Mouse (Mus musculus) testis, adult 2 months (tissue): ENCODE measurements around the gene Galr3. TPM values are rescaled to one million over a fixed set of nuclear protein-coding genes. Genes with fewer than 3 reads are reported as not detected.
A peak's percentile ranks its signal among the peaks of the same experiment; 100 is the strongest.

Source experiments
- H3K27ac ChIP-seq: fragments of 200-500 bp; 2 replicates; pipeline ENCODE4 v1.5.1; 2012; ENCODE audit warnings: low read depth, low read length; ENCODE audit not compliant: control insufficient read depth, insufficient read depth
- H3K27me3 ChIP-seq: fragments of 200-500 bp; 2 replicates; pipeline ENCODE4 v1.6.1; 2012; ENCODE audit warnings: mild to moderate bottlenecking, low read length, moderate library complexity; ENCODE audit not compliant: control insufficient read depth, insufficient read depth
- H3K36me3 ChIP-seq: fragments of 200-500 bp; 2 replicates; pipeline ENCODE4 v1.6.1; 2012; ENCODE audit warnings: mild to moderate bottlenecking, low read length; ENCODE audit not compliant: control insufficient read depth, insufficient read depth
- H3K4me1 ChIP-seq: fragments of 200-500 bp; 2 replicates; pipeline ENCODE4 v1.6.1; 2012; ENCODE audit warnings: low read length; ENCODE audit not compliant: control insufficient read depth, insufficient read depth
- H3K4me3 ChIP-seq: fragments of 200-500 bp; 2 replicates; pipeline ENCODE4 v1.5.1; 2012; ENCODE audit warnings: low read depth, mild to moderate bottlenecking, low read length, moderate library complexity, mixed read lengths; ENCODE audit not compliant: control insufficient read depth
- CTCF ChIP-seq: fragments of 200-500 bp; IDR thresholded peaks from 2 replicates; pipeline ENCODE4 v1.5.1; 2012; ENCODE audit warnings: low read depth, mild to moderate bottlenecking, inconsistent platforms, low read length, moderate library complexity; ENCODE audit not compliant: control insufficient read depth, insufficient read depth, insufficient replicate concordance
- POLR2A ChIP-seq: fragments of 200-500 bp; IDR thresholded peaks from 2 replicates; pipeline ENCODE4 v1.6.1; 2012; ENCODE audit warnings: low read depth, mild to moderate bottlenecking, inconsistent platforms, low read length, moderate library complexity; ENCODE audit not compliant: control insufficient read depth
- polyA plus RNA-seq: library from polyadenylated mRNA; depleted of rRNA; stranded (reverse); fragments of >200 nt; gene quantifications from 2 replicates; pipeline ENCODE4 v1.2.3, GENCODE M21; 2012

Gene Galr3
- polyA plus RNA-seq, 1 experiment, result not detected

- Histone ChIP-seq H3K27ac (no peak overlapping the region), H3K36me3 (no peaks in the 10 kb centered on the region), H3K4me1 (peaks cover 18% of the 10 kb centered on the region), H3K27me3 (no peaks in the 10 kb centered on the region), H3K4me3 (no peak overlapping the region)
- TF ChIP-seq POLR2A (no peak), CTCF (no peak)
Measured at GRCm38 (mm10) chr15:79068416-79068815, 26.7 kb downstream of the Galr3 start.

GRCm38 (mm10) chr15:79071117-79072039, 29.7 kb downstream of the Galr3 start:
- H3K4me3 ChIP-seq, result no peak overlapping the region
- no peaks in the 10 kb centered on the region for H3K36me3 ChIP-seq
- H3K4me1 ChIP-seq, result peaks cover 14% of the 10 kb centered on the region
- TF ChIP-seq POLR2A, result no peak
- TF ChIP-seq CTCF, result no peak; the same call in 1 of the 2 replicates
- H3K27ac ChIP-seq, result no peak overlapping the region
- H3K27me3 ChIP-seq, result no peaks in the 10 kb centered on the region

- peaks cover 7% of the 10 kb centered on the region for H3K4me1 ChIP-seq
- no peaks in the 10 kb centered on the region for H3K27me3 ChIP-seq
- no peak overlapping the region for H3K27ac ChIP-seq
- TF ChIP-seq CTCF (no peak), POLR2A (no peak)
- no peak overlapping the region for H3K4me3 ChIP-seq
- no peaks in the 10 kb centered on the region for H3K36me3 ChIP-seq
Measured at GRCm38 (mm10) chr15:79073752-79074151, 32.1 kb downstream of the Galr3 start.

GRCm38 (mm10) chr15:79074446-79074845, 32.8 kb downstream of the Galr3 start:
- Histone ChIP-seq H3K4me1 (peaks cover 7% of the 10 kb centered on the region), H3K27ac (peak overlapping the region; percentile 84), H3K27me3 (no peaks in the 10 kb centered on the region), H3K36me3 (peaks cover 3% of the 10 kb centered on the region), H3K4me3 (peak overlapping the region; percentile 99)
- no peak for TF ChIP-seq POLR2A
- no peak for TF ChIP-seq CTCF

- H3K27me3 ChIP-seq, result no peaks in the 10 kb centered on the region
- TF ChIP-seq POLR2A, result peak; percentile 62
- no peak for TF ChIP-seq CTCF
Measured at GRCm38 (mm10) chr15:79074913-79075532, 33.3 kb downstream of the Galr3 start, which contains the start of gene Eif3l. Gene Eif3l (plus strand): TSS chr15:79075179.

GRCm38 (mm10) chr15:79075658-79076365, 34.1 kb downstream of the Galr3 start:
- Histone ChIP-seq H3K4me3 (peak overlapping the region; percentile 99), H3K27ac (peak overlapping the region; percentile 84), H3K4me1 (peaks cover 7% of the 10 kb centered on the region), H3K36me3 (peaks cover 3% of the 10 kb centered on the region), H3K27me3 (no peaks in the 10 kb centered on the region)
- TF ChIP-seq CTCF (no peak), POLR2A (no peak)

More at GRCm38 (mm10) chr15:79074913-79075532, 33.3 kb downstream of the Galr3 start, which contains the start of gene Eif3l:
- Histone ChIP-seq H3K36me3 (peaks cover 3% of the 10 kb centered on the region), H3K27ac (peak within 1 kb of the TSS; percentile 84), H3K4me3 (peak within 1 kb of the TSS; percentile 99), H3K4me1 (peaks cover 7% of the 10 kb centered on the region)
